Mouse (Mus musculus) limb, embryonic 11.5 days (tissue): ENCODE data around the gene Frem1. TPM values are rescaled to one million over a fixed set of nuclear protein-coding genes. Genes with fewer than 3 reads are reported as not detected.

Experiments
- ATAC-seq: fragments of 200-750 bp; cut with Nextera tagmentation; 2 replicates; pipeline ENCODE4 v1.8.0; 2017; ENCODE audit warnings: low read depth; ENCODE audit not compliant: insufficient number of reproducible peaks, low FRiP score, low TSS enrichment
- DNase-seq: peaks from one replicate; pipeline ENCODE4 v3.0.0-alpha.2; 2015; ENCODE audit warnings: low spot score
- H3K27ac ChIP-seq: fragments of 300-500 bp; sonication (generic); replicated peaks from 2 replicates; pipeline ENCODE4 v1.5.1; 2014; ENCODE audit warnings: low read depth, mild to moderate bottlenecking, low read length
- H3K27me3 ChIP-seq: fragments of 300-500 bp; sonication (generic); 2 replicates; pipeline ENCODE4 v1.6.1; 2014; ENCODE audit warnings: mild to moderate bottlenecking, low read length, mixed read lengths; ENCODE audit not compliant: control insufficient read depth, insufficient read depth
- H3K36me3 ChIP-seq: fragments of 300-500 bp; sonication (generic); 2 replicates; pipeline ENCODE4 v1.6.1; 2014; ENCODE audit warnings: mild to moderate bottlenecking, low read length, moderate library complexity, mixed read lengths; ENCODE audit not compliant: control insufficient read depth, insufficient read depth
- H3K4me1 ChIP-seq: fragments of 300-500 bp; sonication (generic); 2 replicates; pipeline ENCODE4 v1.6.1; 2014; ENCODE audit warnings: low read length, mixed read lengths; ENCODE audit not compliant: control insufficient read depth, insufficient read depth
- H3K4me2 ChIP-seq: fragments of 300-500 bp; sonication (generic); 2 replicates; pipeline ENCODE4 v1.6.1; 2014; ENCODE audit warnings: low read depth, mild to moderate bottlenecking, moderate library complexity; ENCODE audit not compliant: severe bottlenecking
- H3K4me3 ChIP-seq: fragments of 300-500 bp; sonication (generic); 2 replicates; pipeline ENCODE4 v1.5.1; 2014; ENCODE audit warnings: low read depth, low read length
- H3K9ac ChIP-seq: fragments of 300-500 bp; sonication (generic); 2 replicates; pipeline ENCODE4 v1.6.1; 2014; ENCODE audit warnings: mild to moderate bottlenecking, low read length
- H3K9me3 ChIP-seq: fragments of 300-500 bp; sonication (generic); 2 replicates; pipeline ENCODE4 v1.6.1; 2016; ENCODE audit warnings: low read length; ENCODE audit not compliant: control insufficient read depth
- WGBS: fragments of 180-500 bp; shearing (Covaris S2); extraction: QIAGEN DNeasy Blood & Tissue Kit; methylation state at CpG from one replicate; pipeline ENCODE4 v1.1.7; 2014; 5-methylcytosine and 5-hydroxymethylcytosine counted together
- polyA plus RNA-seq: library from polyadenylated mRNA; unstranded; fragments of >200 nt; fragmentation: Nextera tagmentation; extraction: Ambion mirVana; gene quantifications from 2 replicates; pipeline ENCODE4 v1.2.1, GENCODE M21; 2014

The Frem1 gene
- polyA plus RNA-seq, 1 experiment from 2014 or later = 15.1 TPM

- WGBS = 78% methylated on average over 5 of the region's 5 CpGs
- no peaks in the 10 kb centered on the region for H3K9me3 ChIP-seq
Measured at GRCm38 (mm10) chr4:82867731-82868445, 184.3 kb downstream of the Frem1 start.

GRCm38 (mm10) chr4:82867111-82867510, 185.0 kb downstream of the Frem1 start:
- 66% methylated on average over 4 of the region's 4 CpGs for WGBS
- ATAC-seq (no peak), DNase-seq (no peak)
- Histone ChIP-seq H3K9me3 (no peaks in the 10 kb centered on the region), H3K4me3 (no peak overlapping the region), H3K4me2 (no peak overlapping the region), H3K4me1 (no peaks in the 10 kb centered on the region), H3K27ac (no peak overlapping the region), H3K27me3 (no peaks in the 10 kb centered on the region), H3K9ac (no peak overlapping the region), H3K36me3 (no peaks in the 10 kb centered on the region)

More at GRCm38 (mm10) chr4:82867731-82868445, 184.3 kb downstream of the Frem1 start:
- DNase-seq = no peak
- Histone ChIP-seq H3K27me3 (no peaks in the 10 kb centered on the region), H3K9ac (no peak overlapping the region), H3K4me1 (no peaks in the 10 kb centered on the region), H3K27ac (no peak overlapping the region), H3K4me3 (no peak overlapping the region), H3K4me2 (no peak overlapping the region), H3K36me3 (no peaks in the 10 kb centered on the region)
- ATAC-seq = no peak

GRCm38 (mm10) chr4:82864974-82865699, 187.0 kb downstream of the Frem1 start:
- Histone ChIP-seq H3K4me3 (no peak overlapping the region), H3K9ac (no peak overlapping the region), H3K27ac (no peak overlapping the region), H3K4me2 (no peak overlapping the region), H3K9me3 (no peaks in the 10 kb centered on the region), H3K27me3 (no peaks in the 10 kb centered on the region), H3K4me1 (no peaks in the 10 kb centered on the region), H3K36me3 (no peaks in the 10 kb centered on the region)
- no peak for ATAC-seq
- DNase-seq = no peak
- 84% methylated on average over 8 of the region's 8 CpGs for WGBS

- 91% methylated on average over 8 of the region's 8 CpGs for WGBS
- no peak for ATAC-seq
- H3K27me3 ChIP-seq = no peaks in the 10 kb centered on the region
- no peaks in the 10 kb centered on the region for H3K4me1 ChIP-seq
- no peak overlapping the region for H3K27ac ChIP-seq
- no peaks in the 10 kb centered on the region for H3K9me3 ChIP-seq
- no peaks in the 10 kb centered on the region for H3K36me3 ChIP-seq
- H3K4me3 ChIP-seq = no peak overlapping the region
- DNase-seq = no peak
- H3K4me2 ChIP-seq = no peak overlapping the region
- H3K9ac ChIP-seq = no peak overlapping the region
Measured at GRCm38 (mm10) chr4:82863316-82863715, 188.8 kb downstream of the Frem1 start.

GRCm38 (mm10) chr4:82861451-82861850, 190.7 kb downstream of the Frem1 start:
- DNase-seq (no peak), ATAC-seq (no peak)
- no peak overlapping the region for H3K4me2 ChIP-seq
- no peak overlapping the region for H3K9ac ChIP-seq
- WGBS = 92% methylated on average over 2 of the region's 2 CpGs
- no peak overlapping the region for H3K27ac ChIP-seq
- H3K4me1 ChIP-seq = no peaks in the 10 kb centered on the region
- H3K9me3 ChIP-seq = no peaks in the 10 kb centered on the region
- H3K4me3 ChIP-seq = no peak overlapping the region
- H3K36me3 ChIP-seq = no peaks in the 10 kb centered on the region
- H3K27me3 ChIP-seq = no peaks in the 10 kb centered on the region

GRCm38 (mm10) chr4:82860566-82860965, 191.6 kb downstream of the Frem1 start:
- ATAC-seq (no peak), DNase-seq (no peak)
- Histone ChIP-seq H3K27me3 (no peaks in the 10 kb centered on the region), H3K9ac (no peak overlapping the region), H3K9me3 (no peaks in the 10 kb centered on the region), H3K4me1 (no peaks in the 10 kb centered on the region), H3K27ac (no peak overlapping the region), H3K4me3 (no peak overlapping the region), H3K4me2 (no peak overlapping the region), H3K36me3 (no peaks in the 10 kb centered on the region)
- 47% methylated on average over 3 of the region's 3 CpGs for WGBS

GRCm38 (mm10) chr4:82859131-82860125, 192.7 kb downstream of the Frem1 start, which contains the start of gene Zdhhc21:
Gene Zdhhc21 (minus strand): TSS chr4:82859958.
- Histone ChIP-seq H3K4me3 (peak within 1 kb of the TSS; percentile 80), H3K36me3 (no peaks in the 10 kb centered on the region), H3K9ac (peak within 1 kb of the TSS; percentile 88), H3K27me3 (no peaks in the 10 kb centered on the region), H3K27ac (peak within 1 kb of the TSS; percentile 30; the same call in 1 of the 2 replicates), H3K4me2 (peak within 1 kb of the TSS; percentile 60), H3K4me1 (no peaks in the 10 kb centered on the region), H3K9me3 (no peaks in the 10 kb centered on the region)
- peak; percentile 87 for ATAC-seq
- peak; percentile 77 for DNase-seq
- under 1% methylated on average over 72 of the region's 82 CpGs for WGBS
